Mouse (Mus musculus) lung, adult 2 months (tissue): ENCODE measurements around the gene BC003965. TPM values are rescaled to one million over a fixed set of nuclear protein-coding genes. Genes with fewer than 3 reads are reported as not detected.
"Not testable (repeated sequence)": the region's sequence is repeated elsewhere in the genome, so short reads cannot be mapped to it uniquely, and the experiment has no call there.

ENCODE experiments used
- DNase-seq: peaks from one replicate; pipeline ENCODE4 v3.0.0; 2022
- H3K4me1 ChIP-seq: fragments of 200-500 bp; 2 replicates; pipeline ENCODE4 v1.6.1; 2011; ENCODE audit warnings: low read length; ENCODE audit not compliant: control insufficient read depth, insufficient read depth
- H3K4me3 ChIP-seq: fragments of 200-500 bp; replicated peaks from 2 replicates; pipeline ENCODE3; 2011; ENCODE audit warnings: low read depth, mild to moderate bottlenecking, control low read depth, low read length; ENCODE audit errors: extremely low read depth
- CTCF ChIP-seq: fragments of 200-500 bp; IDR thresholded peaks from 2 replicates; pipeline ENCODE4 v1.5.1; 2011; ENCODE audit warnings: mild to moderate bottlenecking, low read length, control low read depth; ENCODE audit not compliant: insufficient read depth
- POLR2A ChIP-seq: fragments of 200-500 bp; IDR thresholded peaks from 2 replicates; pipeline ENCODE4 v1.6.1; 2011; ENCODE audit warnings: low read depth, mild to moderate bottlenecking, control low read depth, low read length, borderline replicate concordance; ENCODE audit errors: extremely low read depth
- WGBS: fragments of 180-500 bp; shearing (Covaris S2); methylation state at CpG from one replicate; pipeline ENCODE4 v1.1.7; 2018; 5-methylcytosine and 5-hydroxymethylcytosine counted together
- polyA plus RNA-seq: library from polyadenylated mRNA; depleted of rRNA; stranded (reverse); fragments of >200 nt; gene quantifications from 2 replicates; pipeline ENCODE4 v1.2.3, GENCODE M21; 2012; rRNA removed

Gene BC003965
- polyA plus RNA-seq, 1 experiment, result 10.2 TPM

- 85% methylated on average over 5 of the region's 5 CpGs for WGBS
- DNase-seq, result no peak
- Histone ChIP-seq H3K4me1 (peaks cover 4% of the 10 kb centered on the region; the same call in 1 of the 2 replicates), H3K4me3 (no peak overlapping the region)
- TF ChIP-seq CTCF, result no peak
- TF ChIP-seq POLR2A, result no peak
Observed at GRCm38 (mm10) chr17:25227991-25228390, 43.6 kb downstream of the BC003965 start.

GRCm38 (mm10) chr17:25230014-25230655 lies 45.8 kb downstream of the BC003965 start:
- DNase-seq, result peak; percentile 33
- 51% methylated on average over 17 of the region's 17 CpGs for WGBS
- H3K4me1 ChIP-seq, H3K4me3 ChIP-seq: not testable (repeated sequence)

- 58% methylated on average over 3 of the region's 3 CpGs for WGBS
- no peak for TF ChIP-seq CTCF
- TF ChIP-seq POLR2A, result no peak
- DNase-seq, result no peak
Observed at GRCm38 (mm10) chr17:25230700-25231099, 46.3 kb downstream of the BC003965 start.

GRCm38 (mm10) chr17:25231621-25232020 lies 47.3 kb downstream of the BC003965 start:
- not testable (repeated sequence) for H3K4me1 ChIP-seq, H3K4me3 ChIP-seq
- WGBS, result 92% methylated on average over 6 of the region's 11 CpGs

More at GRCm38 (mm10) chr17:25230700-25231099, 46.3 kb downstream of the BC003965 start:
- no peak overlapping the region for H3K4me3 ChIP-seq
- no peaks in the 10 kb centered on the region for H3K4me1 ChIP-seq

GRCm38 (mm10) chr17:25235635-25236034 lies 51.3 kb downstream of the BC003965 start:
- 82% methylated on average over 9 of the region's 9 CpGs for WGBS
- TF ChIP-seq CTCF (no peak), POLR2A (no peak)

More at GRCm38 (mm10) chr17:25231621-25232020, 47.3 kb downstream of the BC003965 start:
- not testable (repeated sequence) for DNase-seq

More at GRCm38 (mm10) chr17:25235635-25236034, 51.3 kb downstream of the BC003965 start:
- H3K4me3 ChIP-seq, result no peak overlapping the region
- H3K4me1 ChIP-seq, result no peaks in the 10 kb centered on the region
- no peak for DNase-seq

Other genes starting within 250 kb of the BC003965 start
- 110 and 119 TPM in 2 replicates for gene Mapk8ip3, start 247.6 kb upstream of the BC003965 start, polyA plus RNA-seq
- gene Jpt2, start 223.9 kb upstream of the BC003965 start, polyA plus RNA-seq, result 6.1 and 10.2 TPM in 2 replicates
- 16.4 and 18.0 TPM in 2 replicates for gene Cramp1l, start 168.8 kb upstream of the BC003965 start, polyA plus RNA-seq
- 9.1 and 11.1 TPM in 2 replicates for gene Ift140, start 168.5 kb upstream of the BC003965 start, polyA plus RNA-seq
- 340 and 393 TPM in 2 replicates for gene Tmem204, start 101.0 kb upstream of the BC003965 start, polyA plus RNA-seq
- 17.9 and 19.2 TPM in 2 replicates for gene Telo2, start 68.6 kb upstream of the BC003965 start, polyA plus RNA-seq
- not detected in 2 replicates for gene Ptx4, start 63.8 kb upstream of the BC003965 start, polyA plus RNA-seq
- 35.3 and 44.6 TPM in 2 replicates for gene Clcn7, start 51.2 kb upstream of the BC003965 start, polyA plus RNA-seq
- gene Ccdc154, start 22.1 kb upstream of the BC003965 start, polyA plus RNA-seq, result not detected in 2 replicates
- 6.2 and 6.9 TPM in 2 replicates for gene Gm38655, start 9.1 kb upstream of the BC003965 start, polyA plus RNA-seq
- gene Unkl, start 3.8 kb downstream of the BC003965 start, polyA plus RNA-seq, result 29.8 and 32.0 TPM in 2 replicates
- 46.3 and 55.6 TPM in 2 replicates for gene Gnptg, start 55.6 kb downstream of the BC003965 start, polyA plus RNA-seq
- 16.9 TPM in 2 replicates for gene Tsr3, start 55.6 kb downstream of the BC003965 start, polyA plus RNA-seq
- gene Baiap3, start 71.8 kb downstream of the BC003965 start, polyA plus RNA-seq, result 23.8 and 28.3 TPM in 2 replicates
- 138 and 178 TPM in 2 replicates for gene Ube2i, start 90.1 kb downstream of the BC003965 start, polyA plus RNA-seq
- 0.27 and 0.46 TPM in 2 replicates for gene Prss34, start 113.8 kb downstream of the BC003965 start, polyA plus RNA-seq
- gene Prss28, start 124.1 kb downstream of the BC003965 start, polyA plus RNA-seq, result not detected in 2 replicates
- gene Prss29, start 134.1 kb downstream of the BC003965 start, polyA plus RNA-seq, result not detected in 2 replicates
- 0.27 and 0.32 TPM in 2 replicates for gene Tpsab1, start 161.0 kb downstream of the BC003965 start, polyA plus RNA-seq
- 6.4 and 6.5 TPM in 2 replicates for gene Tpsb2, start 181.8 kb downstream of the BC003965 start, polyA plus RNA-seq
- 0.17 and 0.65 TPM in 2 replicates for gene Tpsg1, start 184.7 kb downstream of the BC003965 start, polyA plus RNA-seq
- 1.9 and 3.2 TPM in 2 replicates for gene Cacna1h, start 249.2 kb downstream of the BC003965 start, polyA plus RNA-seq